Mouse (Mus musculus) stomach, embryonic 14.5 days (tissue): ENCODE measurements around the gene Aes. TPM values are rescaled to one million over a fixed set of nuclear protein-coding genes. Genes with fewer than 3 reads are reported as not detected.

Experiments used
- ATAC-seq: fragments of 200-750 bp; cut with Nextera tagmentation; 2 replicates; pipeline ENCODE4 v1.8.0; 2017; ENCODE audit warnings: low read depth, moderate TSS enrichment; ENCODE audit not compliant: insufficient number of reproducible peaks, insufficient read depth, low FRiP score
- H3K27ac ChIP-seq: fragments of 300-500 bp; sonication (generic); 2 replicates; pipeline ENCODE4 v1.5.1; 2014; ENCODE audit warnings: mild to moderate bottlenecking, low read length, moderate library complexity, mixed read lengths
- H3K27me3 ChIP-seq: fragments of 300-500 bp; sonication (generic); 2 replicates; pipeline ENCODE4 v1.6.1; 2014; ENCODE audit warnings: low read length, control low read depth, mixed read lengths; ENCODE audit not compliant: control insufficient read depth, insufficient read depth
- H3K36me3 ChIP-seq: fragments of 300-500 bp; sonication (generic); 2 replicates; pipeline ENCODE4 v1.6.1; 2014; ENCODE audit warnings: mild to moderate bottlenecking, control low read depth, low read length, moderate library complexity, mixed read lengths; ENCODE audit not compliant: control insufficient read depth, insufficient read depth
- H3K4me1 ChIP-seq: fragments of 300-500 bp; sonication (generic); 2 replicates; pipeline ENCODE4 v1.6.1; 2014; ENCODE audit warnings: low read length, control low read depth, mixed read lengths; ENCODE audit not compliant: control insufficient read depth, insufficient read depth
- H3K4me2 ChIP-seq: fragments of 300-500 bp; sonication (generic); replicated peaks from 2 replicates; pipeline ENCODE4 v1.6.1; 2014; ENCODE audit warnings: low read depth, low read length, control low read depth
- H3K4me3 ChIP-seq: fragments of 300-500 bp; sonication (generic); 2 replicates; pipeline ENCODE4 v1.5.1; 2014; ENCODE audit warnings: low read depth, low read length, control low read depth
- H3K9ac ChIP-seq: fragments of 300-500 bp; sonication (generic); replicated peaks from 2 replicates; pipeline ENCODE4 v1.6.1; 2014; ENCODE audit warnings: low read depth, mild to moderate bottlenecking, control low read depth, low read length, moderate library complexity, mixed read lengths
- H3K9me3 ChIP-seq: fragments of 300-500 bp; sonication (generic); 2 replicates; pipeline ENCODE4 v1.6.1; 2016; ENCODE audit warnings: low read depth, low read length, control low read depth; ENCODE audit not compliant: control insufficient read depth
- WGBS: fragments of 180-500 bp; shearing (Covaris S2); extraction: QIAGEN DNeasy Blood & Tissue Kit; methylation state at CpG from one replicate; pipeline ENCODE4 v1.1.7; 2014; 5-methylcytosine and 5-hydroxymethylcytosine counted together
- polyA plus RNA-seq: library from polyadenylated mRNA; unstranded; fragments of >200 nt; fragmentation: Nextera tagmentation; extraction: Ambion mirVana; gene quantifications from 2 replicates; pipeline ENCODE4 v1.2.1, GENCODE M21; 2014

The Aes gene
- polyA plus RNA-seq, 1 experiment from 2014 or later: 363 TPM

GRCm38 (mm10) chr10:81599630-81600029 is 40.3 kb downstream of the Aes start:
- 51% methylated on average over 5 of the region's 5 CpGs for WGBS
- H3K4me1 ChIP-seq: peaks cover 38% of the 10 kb centered on the region
- no peak overlapping the region for H3K27ac ChIP-seq
- no peaks in the 10 kb centered on the region for H3K9me3 ChIP-seq
- no peak for ATAC-seq
- no peak overlapping the region for H3K4me2 ChIP-seq
- no peak overlapping the region for H3K9ac ChIP-seq
- H3K4me3 ChIP-seq: no peak overlapping the region
- H3K27me3 ChIP-seq: no peaks in the 10 kb centered on the region
- no peaks in the 10 kb centered on the region for H3K36me3 ChIP-seq

GRCm38 (mm10) chr10:81600096-81600495 is 40.8 kb downstream of the Aes start:
- H3K4me3 ChIP-seq: no peak overlapping the region
- 0 out of 2 replicates have a peak overlapping the region, but pooled peaks have one; percentile 0 for H3K27ac ChIP-seq
- H3K4me1 ChIP-seq: peaks cover 38% of the 10 kb centered on the region
- 50% methylated on average over 10 of the region's 10 CpGs for WGBS
- no peaks in the 10 kb centered on the region for H3K27me3 ChIP-seq
- H3K9me3 ChIP-seq: no peaks in the 10 kb centered on the region
- no peak for ATAC-seq
- H3K4me2 ChIP-seq: peak overlapping the region; percentile 22; the same call in 1 of the 2 replicates
- H3K36me3 ChIP-seq: no peaks in the 10 kb centered on the region
- no peak overlapping the region for H3K9ac ChIP-seq

- H3K36me3 ChIP-seq: no peaks in the 10 kb centered on the region
- peak within 1 kb of the TSS; percentile 22 for H3K4me2 ChIP-seq
- H3K9me3 ChIP-seq: no peaks in the 10 kb centered on the region
- peaks cover 34% of the 10 kb centered on the region for H3K4me1 ChIP-seq
- peak within 1 kb of the TSS; percentile 67; the same call in 1 of the 2 replicates for H3K27ac ChIP-seq
- peak; percentile 89 for ATAC-seq
- H3K9ac ChIP-seq: no peak within 1 kb of the TSS
- no peak within 1 kb of the TSS for H3K4me3 ChIP-seq
- WGBS: under 1% methylated on average over 28 of the region's 28 CpGs
- no peaks in the 10 kb centered on the region for H3K27me3 ChIP-seq
Observed at GRCm38 (mm10) chr10:81600738-81601203, 41.5 kb downstream of the Aes start, which contains the start of gene Tle6. Gene Tle6, minus strand, starts transcription at chr10:81601073.

GRCm38 (mm10) chr10:81601396-81601905 is 42.2 kb downstream of the Aes start:
- H3K9ac ChIP-seq: no peak overlapping the region
- peaks cover 27% of the 10 kb centered on the region for H3K4me1 ChIP-seq
- peak overlapping the region; percentile 22; the same call in 1 of the 2 replicates for H3K4me2 ChIP-seq
- H3K4me3 ChIP-seq: no peak overlapping the region
- H3K27ac ChIP-seq: peak overlapping the region; percentile 67; the same call in 1 of the 2 replicates
- H3K36me3 ChIP-seq: no peaks in the 10 kb centered on the region
- ATAC-seq: no peak
- 26% methylated on average over 7 of the region's 7 CpGs for WGBS
- no peaks in the 10 kb centered on the region for H3K27me3 ChIP-seq
- no peaks in the 10 kb centered on the region for H3K9me3 ChIP-seq

GRCm38 (mm10) chr10:81602741-81603151 is 43.5 kb downstream of the Aes start:
- H3K27ac ChIP-seq: no peak overlapping the region
- WGBS: 28% methylated on average over 4 of the region's 4 CpGs

GRCm38 (mm10) chr10:81604019-81604967 is 45.0 kb downstream of the Aes start:
- Histone ChIP-seq H3K4me1 (peaks cover 13% of the 10 kb centered on the region), H3K27ac (no peak overlapping the region), H3K9ac (no peak overlapping the region), H3K27me3 (no peaks in the 10 kb centered on the region), H3K9me3 (no peaks in the 10 kb centered on the region), H3K4me2 (peak overlapping the region; percentile 69), H3K36me3 (no peaks in the 10 kb centered on the region), H3K4me3 (no peak overlapping the region)
- 72% methylated on average over 12 of the region's 12 CpGs for WGBS
- no peak for ATAC-seq

More at GRCm38 (mm10) chr10:81602741-81603151, 43.5 kb downstream of the Aes start:
- no peak for ATAC-seq
- no peak overlapping the region for H3K4me2 ChIP-seq
- H3K27me3 ChIP-seq: no peaks in the 10 kb centered on the region
- H3K36me3 ChIP-seq: no peaks in the 10 kb centered on the region
- H3K9me3 ChIP-seq: no peaks in the 10 kb centered on the region
- H3K4me3 ChIP-seq: no peak overlapping the region
- H3K9ac ChIP-seq: no peak overlapping the region
- H3K4me1 ChIP-seq: peaks cover 17% of the 10 kb centered on the region

- peak; percentile 14; the same call in 1 of the 2 replicates for ATAC-seq
- peak overlapping the region; percentile 69 for H3K4me2 ChIP-seq
- H3K9me3 ChIP-seq: no peaks in the 10 kb centered on the region
- whole genome bisulfite sequencing: 19% methylated on average over 29 of the region's 29 CpGs
- H3K27me3 ChIP-seq: no peaks in the 10 kb centered on the region
- H3K9ac ChIP-seq: peak overlapping the region; percentile 33; the same call in 1 of the 2 replicates
- peak overlapping the region; percentile 91 for H3K27ac ChIP-seq
- H3K4me3 ChIP-seq: peak overlapping the region; percentile 49
- H3K36me3 ChIP-seq: no peaks in the 10 kb centered on the region
- H3K4me1 ChIP-seq: peaks cover 11% of the 10 kb centered on the region
Observed at GRCm38 (mm10) chr10:81604968-81605665, 45.8 kb downstream of the Aes start.

- Histone ChIP-seq H3K4me2 (peak overlapping the region; percentile 69), H3K4me3 (peak overlapping the region; percentile 49), H3K9ac (peak overlapping the region; percentile 33; the same call in 1 of the 2 replicates), H3K36me3 (no peaks in the 10 kb centered on the region), H3K4me1 (peaks cover 10% of the 10 kb centered on the region), H3K27me3 (no peaks in the 10 kb centered on the region), H3K9me3 (no peaks in the 10 kb centered on the region), H3K27ac (peak overlapping the region; percentile 91)
- no peak for ATAC-seq
- WGBS: 3% methylated on average over 14 of the region's 14 CpGs
Observed at GRCm38 (mm10) chr10:81605666-81605973, 46.3 kb downstream of the Aes start.
